Comparison of ENCODE assay signal across 19 mouse cellular contexts in the genomic region with DNA sequence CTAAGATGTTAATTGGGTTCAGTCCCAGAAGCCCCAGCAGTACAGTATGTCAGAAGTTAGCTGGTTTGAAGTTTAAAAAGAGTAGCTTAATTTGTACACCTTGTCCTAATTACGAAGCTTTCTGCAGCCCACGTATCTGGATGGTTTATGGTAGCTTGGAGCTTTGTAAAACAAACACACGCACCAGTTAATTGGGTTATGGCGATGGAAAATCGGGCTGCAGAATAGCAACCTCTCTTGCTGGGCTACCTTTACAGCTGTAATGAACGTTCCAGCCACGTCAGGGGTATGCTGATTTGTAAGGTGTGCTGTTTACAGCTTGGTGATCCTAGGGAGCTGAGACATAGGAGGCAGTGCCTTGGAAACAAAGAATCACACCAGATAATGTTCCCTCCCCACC.
DNase-seq lines count a peak whose midpoint lies in the region; ATAC-seq and TF ChIP-seq lines count a peak whose summit lies in the region.
"Had no signal": no experiment of that assay in that cellular context is flagged by ENCODE, and none has a peak within 500 bp of the region (broad histone marks: within the 10 kb centered on the region; RNA-seq: fewer than 3 reads in every experiment).

No protein-coding gene starts in this region.

- H3K36me3 ChIP-seq in hindbrain, postnatal 0 days (ENCODE audit: insufficient read depth, low read length), result no peaks in the 10 kb centered on the region
- H3K36me3 ChIP-seq in hindbrain, embryonic 11.5 days (ENCODE audit: control insufficient read depth, insufficient read depth, low read length), result no peaks in the 10 kb centered on the region
- no peaks in the 10 kb centered on the region for H3K36me3 ChIP-seq in neural tube, embryonic 13.5 days
- H3K36me3 ChIP-seq: heart, embryonic 12.5 days; intestine, embryonic 15.5 days; midbrain, embryonic 15.5 days had no signal

- DNase-seq in embryo, embryonic 10.5 days (ENCODE audit: low spot score), result peak; percentile 28
- DNase-seq in embryo, embryonic 9.5 days (ENCODE audit: extremely low spot score), result no peak
- no peak for DNase-seq in hindbrain, postnatal 0 days (ENCODE audit: low spot score)
- no peak for DNase-seq in hindbrain, embryonic 11.5 days (ENCODE audit: low spot score)
- DNase-seq in hindlimb bud, embryonic 11.5 days (ENCODE audit: extremely low spot score, low read depth, low spot score), result peak; percentile 93
- no peak for DNase-seq in left cerebral cortex, adult 9 months (ENCODE audit: low spot score in 2 of 2)
- DNase-seq in left cerebral cortex, adult 11 months (ENCODE audit: low spot score), result no peak
- DNase-seq: adrenal gland, adult 8-10 months; cerebellum, adult 9-10 months; gastrocnemius, postnatal 10 days; kidney, adult 9 months; liver, postnatal 0 days; lung, postnatal 14 days; thymus, postnatal 14 days had no signal

- no peaks in the 10 kb centered on the region for H3K27me3 ChIP-seq in hindbrain, postnatal 0 days (ENCODE audit: insufficient read depth, low read length)
- H3K27me3 ChIP-seq in hindbrain, embryonic 11.5 days (ENCODE audit: control insufficient read depth, insufficient read depth, low read length), result no peaks in the 10 kb centered on the region
- H3K27me3 ChIP-seq in neural tube, embryonic 13.5 days, result no peaks in the 10 kb centered on the region
- H3K27me3 ChIP-seq: heart, embryonic 12.5 days; intestine, embryonic 15.5 days; midbrain, embryonic 15.5 days had no signal

- H3K9ac ChIP-seq in hindbrain, postnatal 0 days (replicated peaks; ENCODE audit: low read length), result no peak overlapping the region
- H3K9ac ChIP-seq in hindbrain, embryonic 11.5 days (ENCODE audit: low read depth, low read length), result no peak overlapping the region
- H3K9ac ChIP-seq in neural tube, embryonic 13.5 days, result no peak overlapping the region; the same call in 1 of the 2 replicates
- H3K9ac ChIP-seq: heart, embryonic 12.5 days; intestine, embryonic 15.5 days; liver, postnatal 0 days; midbrain, embryonic 15.5 days had no signal

- H3K9me3 ChIP-seq in hindbrain, postnatal 0 days (ENCODE audit: low read length), result no peaks in the 10 kb centered on the region
- H3K9me3 ChIP-seq in hindbrain, embryonic 11.5 days (ENCODE audit: control insufficient read depth, low read length), result no peaks in the 10 kb centered on the region
- no peaks in the 10 kb centered on the region for H3K9me3 ChIP-seq in neural tube, embryonic 13.5 days
- H3K9me3 ChIP-seq: heart, embryonic 12.5 days; intestine, embryonic 15.5 days; megakaryocyte, embryonic 14.5 days; midbrain, embryonic 15.5 days had no signal

- H3K4me2 ChIP-seq in hindbrain, postnatal 0 days (ENCODE audit: low read depth, low read length), result no peak overlapping the region
- no peak overlapping the region for H3K4me2 ChIP-seq in hindbrain, embryonic 11.5 days (replicated peaks; ENCODE audit: low read depth, low read length)
- peak overlapping the region; percentile 6; the same call in 1 of the 2 replicates for H3K4me2 ChIP-seq in neural tube, embryonic 13.5 days
- H3K4me2 ChIP-seq: heart, embryonic 12.5 days; intestine, embryonic 15.5 days; midbrain, embryonic 15.5 days had no signal

- peak; percentile 43 for ATAC-seq in hindbrain, postnatal 0 days
- no peak for ATAC-seq in hindbrain, embryonic 11.5 days (ENCODE audit: low FRiP score)
- ATAC-seq in neural tube, embryonic 13.5 days (ENCODE audit: low read depth), result peak; percentile 36
- ATAC-seq: intestine, embryonic 15.5 days; liver, postnatal 0 days; midbrain, embryonic 15.5 days had no signal

- 60% methylated on average over 7 of the region's 7 CpGs for WGBS in hindbrain, postnatal 0 days
- 74% methylated on average over 7 of the region's 7 CpGs for WGBS in hindbrain, embryonic 11.5 days
- 18% methylated on average over 7 of the region's 7 CpGs for WGBS in neural tube, embryonic 13.5 days

- no peaks in the 10 kb centered on the region for H3K4me1 ChIP-seq in hindbrain, postnatal 0 days (ENCODE audit: insufficient read depth, low read length)
- no peaks in the 10 kb centered on the region for H3K4me1 ChIP-seq in hindbrain, embryonic 11.5 days (replicated peaks; ENCODE audit: control insufficient read depth, insufficient read depth, low read length)
- H3K4me1 ChIP-seq in neural tube, embryonic 13.5 days (replicated peaks), result peaks cover 30% of the 10 kb centered on the region
- H3K4me1 ChIP-seq: intestine, embryonic 15.5 days; megakaryocyte, embryonic 14.5 days; midbrain, embryonic 15.5 days had no signal

- no peak for TF ChIP-seq CTCF in hindbrain, postnatal 0 days (IDR thresholded peaks at IDR 0.05; ENCODE audit: low read depth)

- peak overlapping the region; percentile 48; the same call in 1 of the 2 replicates for H3K27ac ChIP-seq in hindbrain, postnatal 0 days
- H3K27ac ChIP-seq in hindbrain, embryonic 11.5 days (ENCODE audit: low read depth, low read length), result no peak overlapping the region
- peak overlapping the region; percentile 62 for H3K27ac ChIP-seq in neural tube, embryonic 13.5 days (replicated peaks)
- H3K27ac ChIP-seq: intestine, embryonic 15.5 days; midbrain, embryonic 15.5 days had no signal

- no peak overlapping the region for H3K4me3 ChIP-seq in hindbrain, postnatal 0 days (ENCODE audit: low read length)
- no peak overlapping the region for H3K4me3 ChIP-seq in hindbrain, embryonic 11.5 days (ENCODE audit: low read depth, low read length)
- no peak overlapping the region for H3K4me3 ChIP-seq in neural tube, embryonic 13.5 days
- H3K4me3 ChIP-seq: heart, embryonic 12.5 days; intestine, embryonic 15.5 days; megakaryocyte, embryonic 14.5 days; midbrain, embryonic 15.5 days had no signal

Comparison
In these comparisons a context has a peak if more than half of its experiments do, and no peak if none do; other contexts are left out.
1. DNase-seq: peak in embryo, embryonic 10.5 days (single experiment) and hindlimb bud, embryonic 11.5 days (single experiment); none in embryo, embryonic 9.5 days (single experiment), hindbrain, postnatal 0 days (single experiment), hindbrain, embryonic 11.5 days (single experiment), left cerebral cortex, adult 9 months (0 of 2) and left cerebral cortex, adult 11 months (single experiment).